Mouse (Mus musculus): ENCODE results near the gene Zfp638. TPM values are rescaled to one million over a fixed set of nuclear protein-coding genes. Genes with fewer than 3 reads are reported as not detected.
A peak's percentile ranks its signal among the peaks of the same experiment; 100 is the strongest.

Zfp638 gene
- polyA plus RNA-seq, 1 experiment from 2014 or later: 59.5 TPM

GRCm38 (mm10) chr6:83838046-83838445 lies 28.9 kb upstream of the Zfp638 start:
- no peaks in the 10 kb centered on the region for H3K9me3 ChIP-seq (replicated peaks; ENCODE audit: control insufficient read depth, low read length)
- H3K27me3 ChIP-seq (ENCODE audit: control insufficient read depth, insufficient read depth, low read length): no peaks in the 10 kb centered on the region
- H3K4me1 ChIP-seq (ENCODE audit: control insufficient read depth, insufficient read depth, low read length): no peaks in the 10 kb centered on the region
- H3K4me2 ChIP-seq: no peak overlapping the region
- no peak overlapping the region for H3K4me3 ChIP-seq (ENCODE audit: low read depth, low read length)
- no peak overlapping the region for H3K9ac ChIP-seq (ENCODE audit: low read depth, low read length)
- no peak for ATAC-seq (replicated peaks; ENCODE audit: insufficient number of reproducible peaks, low FRiP score, low TSS enrichment)
- no peak overlapping the region for H3K27ac ChIP-seq (ENCODE audit: low read depth, low read length)
- 75% methylated on average over 2 of the region's 2 CpGs for WGBS (ENCODE audit: insufficient replicate concordance)
- H3K36me3 ChIP-seq (ENCODE audit: control insufficient read depth, insufficient read depth, low read length): no peaks in the 10 kb centered on the region

DNA sequence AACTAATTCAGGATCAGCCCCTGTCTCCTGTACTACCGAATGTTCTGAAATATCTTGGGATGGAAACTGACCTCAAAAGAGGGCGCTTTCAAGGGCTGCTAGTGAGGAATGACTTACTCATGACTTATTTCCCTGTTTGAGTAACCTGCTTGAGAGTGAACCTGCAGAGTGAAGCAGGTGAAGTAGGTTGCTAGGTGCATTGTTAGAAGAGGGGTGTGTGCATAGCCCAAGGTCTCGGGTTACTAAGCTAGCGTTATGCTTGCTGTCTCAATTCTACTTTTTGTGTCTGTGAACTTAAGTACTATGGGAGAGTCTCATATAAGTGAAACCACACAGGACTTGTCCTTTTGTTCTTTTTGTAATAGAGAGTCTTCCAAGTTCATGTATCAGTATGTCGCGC lies 26.8 kb upstream of the Zfp638 start:
- H3K36me3 ChIP-seq (ENCODE audit: control insufficient read depth, insufficient read depth, low read length): no peaks in the 10 kb centered on the region
- H3K4me2 ChIP-seq: no peak overlapping the region
- H3K4me1 ChIP-seq (ENCODE audit: control insufficient read depth, insufficient read depth, low read length): no peaks in the 10 kb centered on the region
- no peaks in the 10 kb centered on the region for H3K27me3 ChIP-seq (ENCODE audit: control insufficient read depth, insufficient read depth, low read length)
- H3K4me3 ChIP-seq (ENCODE audit: low read depth, low read length): no peak overlapping the region
- ATAC-seq (replicated peaks; ENCODE audit: insufficient number of reproducible peaks, low FRiP score, low TSS enrichment): no peak
- 74% methylated on average over 6 of the region's 6 CpGs for WGBS (ENCODE audit: insufficient replicate concordance)
- H3K9ac ChIP-seq (ENCODE audit: low read depth, low read length): no peak overlapping the region
- no peaks in the 10 kb centered on the region for H3K9me3 ChIP-seq (replicated peaks; ENCODE audit: control insufficient read depth, low read length)
- H3K27ac ChIP-seq (ENCODE audit: low read depth, low read length): no peak overlapping the region

DNA sequence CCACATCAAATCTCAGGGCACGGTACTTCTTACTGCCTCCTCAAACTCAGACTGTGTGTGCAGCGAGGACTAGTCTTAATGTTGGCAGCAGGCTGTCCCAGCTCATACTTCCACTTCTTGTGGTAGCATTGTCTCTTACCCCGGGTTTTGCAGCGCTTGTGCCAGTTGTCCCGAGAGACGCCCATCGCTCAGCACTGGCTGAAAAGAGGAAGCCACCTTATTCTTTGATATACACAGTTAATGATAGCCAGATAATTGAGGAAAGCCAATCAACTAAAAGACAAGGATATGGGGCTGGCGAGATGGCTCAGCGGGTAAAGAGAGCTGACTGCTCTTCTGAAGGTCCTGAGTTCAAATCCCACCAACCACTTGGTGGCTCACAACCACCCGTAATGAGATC lies 22.0 kb upstream of the Zfp638 start:
- Histone ChIP-seq H3K27me3 (ENCODE audit: control insufficient read depth, insufficient read depth, low read length) (no peaks in the 10 kb centered on the region), H3K9ac (ENCODE audit: low read depth, low read length) (no peak overlapping the region), H3K4me1 (ENCODE audit: control insufficient read depth, insufficient read depth, low read length) (no peaks in the 10 kb centered on the region), H3K9me3 (replicated peaks; ENCODE audit: control insufficient read depth, low read length) (no peaks in the 10 kb centered on the region), H3K36me3 (ENCODE audit: control insufficient read depth, insufficient read depth, low read length) (no peaks in the 10 kb centered on the region), H3K4me3 (ENCODE audit: low read depth, low read length) (no peak overlapping the region), H3K4me2 (no peak overlapping the region), H3K27ac (ENCODE audit: low read depth, low read length) (no peak overlapping the region)
- WGBS (ENCODE audit: insufficient replicate concordance): 86% methylated on average over 10 of the region's 10 CpGs
- ATAC-seq (replicated peaks; ENCODE audit: insufficient number of reproducible peaks, low FRiP score, low TSS enrichment): no peak

DNA sequence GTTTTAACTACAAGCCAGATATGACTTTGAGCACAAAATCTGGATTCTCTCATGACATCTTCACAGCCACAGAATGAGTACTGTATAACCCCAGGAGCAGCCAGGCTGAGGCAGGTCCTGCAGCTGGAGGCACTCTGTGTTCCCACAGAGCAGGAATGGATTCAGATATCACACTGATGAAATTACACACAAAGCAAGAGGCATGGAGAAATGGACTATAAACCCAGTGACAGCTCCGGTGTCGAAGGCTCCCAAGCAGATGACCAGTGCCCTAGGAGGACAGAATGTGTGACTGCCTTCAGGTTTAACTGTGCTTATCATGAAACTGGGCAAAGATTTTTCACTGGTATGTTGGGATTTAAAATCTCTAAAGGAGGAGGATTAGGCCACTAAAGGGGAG lies 20.8 kb upstream of the Zfp638 start:
- WGBS (ENCODE audit: insufficient replicate concordance): 86% methylated on average over 2 of the region's 2 CpGs
- no peaks in the 10 kb centered on the region for H3K9me3 ChIP-seq (replicated peaks; ENCODE audit: control insufficient read depth, low read length)
- no peak for ATAC-seq (replicated peaks; ENCODE audit: insufficient number of reproducible peaks, low FRiP score, low TSS enrichment)

GRCm38 (mm10) chr6:83849446-83849845 lies 17.5 kb upstream of the Zfp638 start:
- WGBS (ENCODE audit: insufficient replicate concordance): 79% methylated on average over 2 of the region's 2 CpGs
- no peak for ATAC-seq (replicated peaks; ENCODE audit: insufficient number of reproducible peaks, low FRiP score, low TSS enrichment)
- no peaks in the 10 kb centered on the region for H3K27me3 ChIP-seq (ENCODE audit: control insufficient read depth, insufficient read depth, low read length)
- no peak overlapping the region for H3K9ac ChIP-seq (ENCODE audit: low read depth, low read length)
- no peaks in the 10 kb centered on the region for H3K9me3 ChIP-seq (replicated peaks; ENCODE audit: control insufficient read depth, low read length)
- no peak overlapping the region for H3K27ac ChIP-seq (ENCODE audit: low read depth, low read length)
- H3K36me3 ChIP-seq (ENCODE audit: control insufficient read depth, insufficient read depth, low read length): no peaks in the 10 kb centered on the region
- no peak overlapping the region for H3K4me2 ChIP-seq
- H3K4me1 ChIP-seq (ENCODE audit: control insufficient read depth, insufficient read depth, low read length): no peaks in the 10 kb centered on the region
- no peak overlapping the region for H3K4me3 ChIP-seq (ENCODE audit: low read depth, low read length)

More for the DNA sequence above, 20.8 kb upstream of the Zfp638 start:
- H3K27ac ChIP-seq (ENCODE audit: low read depth, low read length): no peak overlapping the region
- no peak overlapping the region for H3K4me2 ChIP-seq
- no peak overlapping the region for H3K4me3 ChIP-seq (ENCODE audit: low read depth, low read length)
- no peak overlapping the region for H3K9ac ChIP-seq (ENCODE audit: low read depth, low read length)
- H3K4me1 ChIP-seq (ENCODE audit: control insufficient read depth, insufficient read depth, low read length): no peaks in the 10 kb centered on the region
- no peaks in the 10 kb centered on the region for H3K36me3 ChIP-seq (ENCODE audit: control insufficient read depth, insufficient read depth, low read length)
- no peaks in the 10 kb centered on the region for H3K27me3 ChIP-seq (ENCODE audit: control insufficient read depth, insufficient read depth, low read length)

GRCm38 (mm10) chr6:83857476-83857875 lies 9.4 kb upstream of the Zfp638 start:
- Histone ChIP-seq H3K27ac (ENCODE audit: low read depth, low read length) (no peak overlapping the region), H3K4me3 (ENCODE audit: low read depth, low read length) (no peak overlapping the region), H3K27me3 (ENCODE audit: control insufficient read depth, insufficient read depth, low read length) (no peaks in the 10 kb centered on the region), H3K9me3 (replicated peaks; ENCODE audit: control insufficient read depth, low read length) (no peaks in the 10 kb centered on the region), H3K9ac (ENCODE audit: low read depth, low read length) (no peak overlapping the region), H3K36me3 (ENCODE audit: control insufficient read depth, insufficient read depth, low read length) (no peaks in the 10 kb centered on the region), H3K4me2 (no peak overlapping the region), H3K4me1 (ENCODE audit: control insufficient read depth, insufficient read depth, low read length) (no peaks in the 10 kb centered on the region)
- ATAC-seq (replicated peaks; ENCODE audit: insufficient number of reproducible peaks, low FRiP score, low TSS enrichment): no peak
- 75% methylated on average over 5 of the region's 5 CpGs for WGBS (ENCODE audit: insufficient replicate concordance)

- ATAC-seq (replicated peaks; ENCODE audit: insufficient number of reproducible peaks, low FRiP score, low TSS enrichment): no peak
Measured at GRCm38 (mm10) chr6:83860033-83860432, 6.9 kb upstream of the Zfp638 start.

DNA sequence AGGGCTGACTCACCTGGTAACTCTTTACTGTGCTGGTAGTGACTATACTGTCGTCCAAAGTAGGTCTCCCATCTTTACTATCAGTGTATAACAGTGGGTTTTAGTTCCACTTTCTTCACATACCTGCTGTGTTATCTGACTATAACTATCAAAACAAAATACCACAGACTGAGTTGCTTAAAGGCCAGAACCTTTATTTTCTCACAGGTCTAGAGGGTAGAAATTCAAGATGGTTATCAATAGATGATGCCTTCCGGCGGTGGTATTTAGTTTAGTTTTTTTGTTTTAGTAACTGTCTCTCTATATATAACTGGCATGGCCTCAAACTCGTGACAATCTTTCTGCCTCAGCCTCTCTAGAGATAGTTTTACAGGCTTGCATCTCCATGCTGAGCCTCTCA lies 3.4 kb upstream of the Zfp638 start:
- 65% methylated on average over 4 of the region's 4 CpGs for WGBS (ENCODE audit: insufficient replicate concordance)
- no peak for ATAC-seq (replicated peaks; ENCODE audit: insufficient number of reproducible peaks, low FRiP score, low TSS enrichment)
- Histone ChIP-seq H3K9me3 (replicated peaks; ENCODE audit: control insufficient read depth, low read length) (no peaks in the 10 kb centered on the region), H3K4me1 (ENCODE audit: control insufficient read depth, insufficient read depth, low read length) (0 out of 2 replicates have a peak, but pooled peaks cover 3% of the 10 kb centered on the region), H3K27ac (ENCODE audit: low read depth, low read length) (no peak overlapping the region), H3K9ac (ENCODE audit: low read depth, low read length) (no peak overlapping the region), H3K36me3 (ENCODE audit: control insufficient read depth, insufficient read depth, low read length) (no peaks in the 10 kb centered on the region), H3K4me2 (no peak overlapping the region), H3K27me3 (ENCODE audit: control insufficient read depth, insufficient read depth, low read length) (no peaks in the 10 kb centered on the region), H3K4me3 (ENCODE audit: low read depth, low read length) (no peak overlapping the region)

More at GRCm38 (mm10) chr6:83860033-83860432, 6.9 kb upstream of the Zfp638 start:
- no peaks in the 10 kb centered on the region for H3K4me1 ChIP-seq (ENCODE audit: control insufficient read depth, insufficient read depth, low read length)
- no peaks in the 10 kb centered on the region for H3K27me3 ChIP-seq (ENCODE audit: control insufficient read depth, insufficient read depth, low read length)
- H3K9me3 ChIP-seq (replicated peaks; ENCODE audit: control insufficient read depth, low read length): no peaks in the 10 kb centered on the region
- 68% methylated on average over 9 of the region's 9 CpGs for WGBS (ENCODE audit: insufficient replicate concordance)
- no peaks in the 10 kb centered on the region for H3K36me3 ChIP-seq (ENCODE audit: control insufficient read depth, insufficient read depth, low read length)
- H3K9ac ChIP-seq (ENCODE audit: low read depth, low read length): no peak overlapping the region
- H3K4me2 ChIP-seq: no peak overlapping the region
- no peak overlapping the region for H3K4me3 ChIP-seq (ENCODE audit: low read depth, low read length)
- H3K27ac ChIP-seq (ENCODE audit: low read depth, low read length): peak overlapping the region; percentile 41; the same call in 1 of the 2 replicates

DNA sequence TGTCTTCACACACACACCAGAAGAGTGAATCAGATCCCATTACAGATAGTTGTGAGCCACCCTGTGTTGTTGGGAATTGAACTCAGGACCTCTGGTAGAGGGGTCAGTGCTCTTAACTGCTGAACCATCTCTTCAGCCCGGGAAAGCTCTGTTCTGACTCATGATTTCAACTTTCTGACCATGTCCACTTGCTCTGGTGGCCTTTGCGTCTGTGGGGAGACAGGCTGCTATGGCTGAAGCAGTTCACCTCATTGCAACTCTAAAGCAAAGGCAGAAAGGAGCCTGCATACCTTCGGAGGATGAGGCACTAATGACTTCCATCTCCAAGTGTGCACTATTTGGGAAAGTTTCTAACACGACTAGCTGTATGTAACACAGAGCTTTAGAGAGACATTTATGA lies 486 bp upstream of the Zfp638 start:
- H3K9ac ChIP-seq (ENCODE audit: low read depth, low read length): no peak overlapping the region
- H3K27me3 ChIP-seq (ENCODE audit: control insufficient read depth, insufficient read depth, low read length): no peaks in the 10 kb centered on the region
- 0 out of 2 replicates have a peak, but pooled peaks cover 3% of the 10 kb centered on the region for H3K4me1 ChIP-seq (ENCODE audit: control insufficient read depth, insufficient read depth, low read length)
- H3K9me3 ChIP-seq (replicated peaks; ENCODE audit: control insufficient read depth, low read length): no peaks in the 10 kb centered on the region
- no peak for ATAC-seq (replicated peaks; ENCODE audit: insufficient number of reproducible peaks, low FRiP score, low TSS enrichment)
- H3K4me2 ChIP-seq: peak overlapping the region; percentile 99
- H3K36me3 ChIP-seq (ENCODE audit: control insufficient read depth, insufficient read depth, low read length): no peaks in the 10 kb centered on the region
- no peak overlapping the region for H3K4me3 ChIP-seq (ENCODE audit: low read depth, low read length)
- no peak overlapping the region for H3K27ac ChIP-seq (ENCODE audit: low read depth, low read length)
- 34% methylated on average over 4 of the region's 4 CpGs for WGBS (ENCODE audit: insufficient replicate concordance)

All from heart, embryonic 11.5 days (tissue).